Mouse (Mus musculus): ENCODE results near the gene Prickle1. TPM values are rescaled to one million over a fixed set of nuclear protein-coding genes. Genes with fewer than 3 reads are reported as not detected.

The Prickle1 gene
- polyA plus RNA-seq, 1 experiment from 2014 or later, result 9.7 TPM

DNA sequence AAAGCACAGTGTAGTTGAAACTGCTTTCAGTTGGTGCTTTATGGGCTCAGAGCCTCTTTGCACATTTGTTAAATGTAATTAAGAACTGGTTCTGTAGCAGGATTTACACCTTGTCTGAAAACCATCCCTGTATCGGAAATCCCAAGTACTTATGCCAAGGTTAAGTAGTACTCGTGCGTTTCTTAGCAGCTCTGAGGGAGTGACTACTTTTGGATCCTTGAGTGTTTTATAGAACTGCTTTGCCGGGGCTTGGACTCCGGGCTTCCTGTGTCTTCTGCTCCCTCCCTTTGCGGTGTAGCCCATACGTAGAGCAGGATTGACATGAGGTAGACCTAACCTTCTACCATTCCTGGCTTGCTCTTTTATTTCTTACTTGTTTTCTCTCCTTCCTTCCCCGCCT lies 120.0 kb downstream of the Prickle1 start:
- peaks cover 21% of the 10 kb centered on the region for H3K4me1 ChIP-seq
- peaks cover 9% of the 10 kb centered on the region; the same call in 1 of the 2 replicates for H3K36me3 ChIP-seq (replicated peaks)
- H3K4me3 ChIP-seq, result no peak overlapping the region
- H3K27ac ChIP-seq, result no peak overlapping the region
- DNase-seq (ENCODE audit: extremely low spot score, low spot score), result no peak
- H3K27me3 ChIP-seq (ENCODE audit: poor library complexity, severe bottlenecking), result no peaks in the 10 kb centered on the region
- 89% methylated on average over 8 of the region's 8 CpGs for WGBS
- H3K9me3 ChIP-seq, result no peaks in the 10 kb centered on the region

DNA sequence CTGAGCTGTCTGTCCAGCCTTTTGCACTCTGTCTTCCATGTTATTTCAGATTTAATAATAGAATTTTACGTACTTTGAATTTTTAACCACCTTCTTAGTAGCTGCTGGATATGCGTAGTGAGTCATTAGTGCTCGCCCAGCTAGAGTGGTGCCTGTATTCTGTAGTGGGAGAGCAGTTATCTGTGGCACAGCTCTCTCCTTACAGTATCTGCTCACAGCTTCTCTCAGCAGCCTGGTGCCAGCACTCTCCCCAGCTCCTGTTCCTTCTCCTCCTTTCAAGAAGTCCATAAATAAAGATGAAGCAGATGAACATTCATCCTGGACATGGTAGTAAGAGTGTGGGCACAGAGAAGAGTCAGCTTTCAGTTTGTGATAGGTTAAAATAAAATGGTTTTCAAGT lies 121.4 kb downstream of the Prickle1 start:
- H3K4me3 ChIP-seq, result no peak overlapping the region
- H3K9me3 ChIP-seq, result no peaks in the 10 kb centered on the region
- H3K27me3 ChIP-seq (ENCODE audit: poor library complexity, severe bottlenecking), result no peaks in the 10 kb centered on the region
- 98% methylated on average over 3 of the region's 3 CpGs for WGBS
- H3K4me1 ChIP-seq, result peaks cover 21% of the 10 kb centered on the region
- no peak for DNase-seq (ENCODE audit: extremely low spot score, low spot score)
- H3K27ac ChIP-seq, result no peak overlapping the region
- H3K36me3 ChIP-seq (replicated peaks), result peaks cover 9% of the 10 kb centered on the region; the same call in 1 of the 2 replicates

DNA sequence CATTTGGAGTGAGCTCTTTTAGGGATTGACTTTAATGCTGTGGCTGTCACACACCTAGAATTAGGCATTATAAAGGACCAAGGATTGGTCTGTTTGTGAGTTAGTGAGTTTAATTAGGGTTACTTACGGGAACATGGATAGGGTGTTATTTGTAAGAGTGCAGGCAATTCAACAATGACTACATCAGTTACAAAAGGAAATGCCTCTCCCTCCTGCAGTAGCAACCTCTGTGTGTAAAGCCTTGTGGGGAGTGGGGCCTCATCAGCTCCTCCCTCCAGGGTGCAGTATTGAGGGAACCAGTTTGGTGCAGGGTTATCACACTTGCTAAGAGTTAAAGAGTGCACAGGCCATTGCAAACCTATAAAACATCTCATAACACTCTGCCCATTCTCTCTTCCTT lies 123.6 kb downstream of the Prickle1 start:
- Histone ChIP-seq H3K4me3 (no peak overlapping the region), H3K27me3 (ENCODE audit: poor library complexity, severe bottlenecking) (no peaks in the 10 kb centered on the region), H3K9me3 (no peaks in the 10 kb centered on the region), H3K36me3 (replicated peaks) (peaks cover 7% of the 10 kb centered on the region), H3K4me1 (peaks cover 21% of the 10 kb centered on the region), H3K27ac (0 out of 2 replicates have a peak overlapping the region, but pooled peaks have one; percentile 25)
- 11% methylated on average over 1 of the region's 1 CpGs for WGBS
- no peak for DNase-seq (ENCODE audit: extremely low spot score, low spot score)

DNA sequence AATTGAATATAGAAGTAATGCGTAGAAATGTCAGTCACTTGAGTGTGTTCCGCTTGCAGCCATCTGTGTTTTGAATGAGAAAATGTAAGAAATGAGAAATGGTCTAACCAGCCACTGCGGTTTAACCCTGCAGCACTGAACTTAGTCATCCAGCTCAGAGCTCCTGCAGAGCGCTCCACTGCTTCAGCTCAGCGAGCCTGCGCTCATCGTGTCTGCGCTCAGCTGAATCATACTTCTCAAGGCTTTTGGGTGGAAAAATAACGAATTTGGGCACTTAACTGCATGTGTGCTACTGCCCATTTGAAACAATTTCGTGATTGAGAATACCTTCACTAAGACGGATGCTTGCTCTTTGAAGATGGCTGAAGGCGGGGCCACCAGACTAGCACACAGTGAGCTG lies 124.0 kb downstream of the Prickle1 start:
- Histone ChIP-seq H3K27me3 (ENCODE audit: poor library complexity, severe bottlenecking) (no peaks in the 10 kb centered on the region), H3K27ac (no peak overlapping the region), H3K4me3 (no peak overlapping the region), H3K36me3 (replicated peaks) (peaks cover 10% of the 10 kb centered on the region), H3K9me3 (no peaks in the 10 kb centered on the region), H3K4me1 (peaks cover 21% of the 10 kb centered on the region)
- 42% methylated on average over 12 of the region's 12 CpGs for WGBS
- DNase-seq (ENCODE audit: extremely low spot score, low spot score), result no peak

- Histone ChIP-seq H3K4me3 (no peak overlapping the region), H3K27ac (no peak overlapping the region), H3K36me3 (replicated peaks) (peaks cover 76% of the 10 kb centered on the region), H3K27me3 (ENCODE audit: poor library complexity, severe bottlenecking) (no peaks in the 10 kb centered on the region), H3K9me3 (no peaks in the 10 kb centered on the region), H3K4me1 (no peaks in the 10 kb centered on the region)
- WGBS, result 94% methylated on average over 23 of the region's 23 CpGs
- DNase-seq (ENCODE audit: extremely low spot score, low spot score), result no peak
Measured at GRCm38 (mm10) chr15:93461066-93461465, 134.6 kb downstream of the Prickle1 start.

DNA sequence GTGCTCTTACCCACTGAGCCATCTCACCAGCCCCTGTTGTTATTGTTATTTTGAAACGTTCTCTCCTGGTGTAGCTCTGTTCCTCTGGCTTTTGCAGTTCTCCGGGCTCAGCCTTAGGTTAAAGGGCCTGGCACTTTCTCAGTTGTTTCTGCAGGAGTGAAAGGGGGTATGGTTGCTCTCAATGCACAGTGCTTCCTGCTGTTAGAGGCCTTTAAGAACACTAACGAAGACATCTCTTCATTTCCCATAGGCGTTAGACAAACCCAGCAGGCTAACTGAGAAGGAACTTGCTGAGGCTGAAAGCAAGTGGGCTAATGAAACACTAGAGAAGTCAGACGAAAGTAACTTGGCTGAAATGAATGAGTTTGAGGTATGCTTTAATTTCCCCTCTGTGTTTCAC lies 136.3 kb downstream of the Prickle1 start:
- no peaks in the 10 kb centered on the region for H3K9me3 ChIP-seq
- no peak overlapping the region for H3K4me3 ChIP-seq
- no peak for DNase-seq (ENCODE audit: extremely low spot score, low spot score)
- H3K4me1 ChIP-seq, result no peaks in the 10 kb centered on the region
- H3K27me3 ChIP-seq (ENCODE audit: poor library complexity, severe bottlenecking), result no peaks in the 10 kb centered on the region
- WGBS, result 56% methylated on average over 5 of the region's 5 CpGs
- H3K36me3 ChIP-seq (replicated peaks), result peaks cover 75% of the 10 kb centered on the region
- H3K27ac ChIP-seq, result no peak overlapping the region

DNA sequence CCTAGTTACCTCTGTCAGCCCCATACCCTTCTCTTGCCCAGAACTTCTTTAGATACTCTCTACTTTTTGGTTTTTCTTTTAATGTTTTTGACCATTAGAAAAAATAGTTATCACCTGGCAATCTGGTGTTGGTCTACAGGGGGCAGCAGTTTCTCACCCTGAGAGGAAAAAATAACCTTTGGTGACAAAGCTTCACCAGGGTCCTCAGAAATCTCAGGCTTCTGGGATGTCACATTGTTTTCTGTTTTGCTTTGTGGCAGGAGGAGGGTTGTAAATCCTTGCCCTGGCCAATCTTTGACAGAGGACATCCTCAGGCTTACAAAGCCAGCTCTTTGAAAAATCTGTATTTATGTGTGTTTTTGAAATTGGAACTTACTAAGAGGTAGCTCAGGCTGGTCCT lies 139.7 kb downstream of the Prickle1 start:
- H3K4me3 ChIP-seq, result no peak overlapping the region
- no peaks in the 10 kb centered on the region for H3K27me3 ChIP-seq (ENCODE audit: poor library complexity, severe bottlenecking)
- no peak for DNase-seq (ENCODE audit: extremely low spot score, low spot score)
- H3K4me1 ChIP-seq, result no peaks in the 10 kb centered on the region
- H3K27ac ChIP-seq, result no peak overlapping the region
- peaks cover 69% of the 10 kb centered on the region for H3K36me3 ChIP-seq (replicated peaks)
- H3K9me3 ChIP-seq, result no peaks in the 10 kb centered on the region

- H3K36me3 ChIP-seq (replicated peaks), result peaks cover 74% of the 10 kb centered on the region
- no peak overlapping the region for H3K4me3 ChIP-seq
- no peak overlapping the region for H3K27ac ChIP-seq
- WGBS, result 83% methylated on average over 1 of the region's 1 CpGs
- H3K9me3 ChIP-seq, result no peaks in the 10 kb centered on the region
- H3K27me3 ChIP-seq (ENCODE audit: poor library complexity, severe bottlenecking), result no peaks in the 10 kb centered on the region
- no peak for DNase-seq (ENCODE audit: extremely low spot score, low spot score)
- peaks cover under 1% of the 10 kb centered on the region; the same call in 1 of the 2 replicates for H3K4me1 ChIP-seq
Measured at GRCm38 (mm10) chr15:93453296-93453695, 142.4 kb downstream of the Prickle1 start.

Other genes starting within 250 kb of the Prickle1 start
- 146 and 151 TPM in 2 replicates for gene Zcrb1, start 197.6 kb downstream of the Prickle1 start, polyA plus RNA-seq (2016; fragmentation: Nextera tagmentation; extraction: Ambion mirVana)
- gene Pphln1, start 197.5 kb downstream of the Prickle1 start, polyA plus RNA-seq (2016; fragmentation: Nextera tagmentation; extraction: Ambion mirVana), result 102 and 103 TPM in 2 replicates

Data from forebrain, embryonic 10.5 days (tissue).